In the genomic region with DNA sequence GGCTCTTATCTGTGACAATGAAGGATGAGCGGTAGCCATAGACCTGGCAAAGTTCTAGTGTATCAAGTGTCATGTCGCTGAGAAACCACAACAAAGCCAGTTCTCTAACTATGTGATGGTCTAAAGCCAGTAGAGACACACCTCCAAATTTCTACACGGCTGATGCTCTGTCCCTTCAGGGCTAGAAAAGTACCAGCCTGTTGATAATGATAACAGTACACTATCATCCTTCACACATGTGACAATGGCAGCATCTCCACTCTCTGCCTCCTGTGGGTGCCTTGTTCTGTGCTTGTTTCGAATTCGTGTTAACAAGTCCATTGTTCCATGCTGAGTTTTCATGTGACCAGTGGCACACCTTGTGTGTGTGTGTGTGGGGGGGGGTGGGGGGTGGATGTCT, we compare ENCODE assay signal across 22 mouse cellular contexts.
DNase-seq lines count a peak whose midpoint lies in the region; ATAC-seq and TF ChIP-seq lines count a peak whose summit lies in the region.
"Had no signal": no experiment of that assay in that cellular context is flagged by ENCODE, and none has a peak within 500 bp of the region (broad histone marks: within the 10 kb centered on the region; RNA-seq: fewer than 3 reads in every experiment).

No protein-coding gene starts in this region.

- peak overlapping the region; percentile 44; the same call in 1 of the 2 replicates for H3K27ac ChIP-seq in forebrain, embryonic 10.5 days
- H3K27ac ChIP-seq in forebrain, postnatal 0 days (ENCODE audit: low read depth, low read length): no peak overlapping the region
- no peak overlapping the region for H3K27ac ChIP-seq in kidney, embryonic 15.5 days
- peak overlapping the region; percentile 49; the same call in 1 of the 2 replicates for H3K27ac ChIP-seq in midbrain, embryonic 10.5 days (replicated peaks)
- no peak overlapping the region for H3K27ac ChIP-seq in midbrain, postnatal 0 days (ENCODE audit: low read depth, low read length)
- 0 out of 2 replicates have a peak overlapping the region, but pooled peaks have one; percentile 9 for H3K27ac ChIP-seq in midbrain, embryonic 15.5 days
- H3K27ac ChIP-seq: embryonic facial prominence, embryonic 12.5 days; heart, embryonic 10.5 days; hindbrain, embryonic 15.5 days had no signal

- H3K9ac ChIP-seq in forebrain, postnatal 0 days: no peak overlapping the region
- H3K9ac ChIP-seq in kidney, embryonic 15.5 days: no peak overlapping the region
- H3K9ac ChIP-seq in midbrain, postnatal 0 days (replicated peaks; ENCODE audit: low read length, poor library complexity, severe bottlenecking): no peak overlapping the region
- no peak overlapping the region for H3K9ac ChIP-seq in midbrain, embryonic 15.5 days
- H3K9ac ChIP-seq: embryonic facial prominence, embryonic 12.5 days; hindbrain, embryonic 15.5 days had no signal

- TF ChIP-seq CTCF in forebrain, postnatal 0 days (IDR thresholded peaks at IDR 0.05; ENCODE audit: low read depth): no peak
- TF ChIP-seq CTCF in midbrain, postnatal 0 days (IDR thresholded peaks at IDR 0.05): no peak

- WGBS in forebrain, embryonic 10.5 days: 91% methylated on average over 5 of the region's 5 CpGs
- WGBS in forebrain, postnatal 0 days: 80% methylated on average over 5 of the region's 5 CpGs
- WGBS in kidney, embryonic 15.5 days: 50% methylated on average over 5 of the region's 5 CpGs
- WGBS in midbrain, embryonic 10.5 days: 86% methylated on average over 5 of the region's 5 CpGs
- WGBS in midbrain, postnatal 0 days: 85% methylated on average over 5 of the region's 5 CpGs
- 82% methylated on average over 5 of the region's 5 CpGs for WGBS in midbrain, embryonic 15.5 days

- H3K9me3 ChIP-seq in forebrain, embryonic 10.5 days: peaks cover 16% of the 10 kb centered on the region
- no peaks in the 10 kb centered on the region for H3K9me3 ChIP-seq in forebrain, postnatal 0 days (ENCODE audit: low read length)
- no peaks in the 10 kb centered on the region for H3K9me3 ChIP-seq in kidney, embryonic 15.5 days (replicated peaks)
- peaks cover 16% of the 10 kb centered on the region for H3K9me3 ChIP-seq in midbrain, embryonic 10.5 days (replicated peaks)
- no peaks in the 10 kb centered on the region for H3K9me3 ChIP-seq in midbrain, postnatal 0 days (ENCODE audit: low read length)
- no peaks in the 10 kb centered on the region for H3K9me3 ChIP-seq in midbrain, embryonic 15.5 days
- H3K9me3 ChIP-seq: embryonic facial prominence, embryonic 12.5 days; G1E; heart, embryonic 10.5 days; hindbrain, embryonic 15.5 days had no signal

- H3K27me3 ChIP-seq in forebrain, embryonic 10.5 days (ENCODE audit: poor library complexity, severe bottlenecking): no peaks in the 10 kb centered on the region
- H3K27me3 ChIP-seq in forebrain, postnatal 0 days (ENCODE audit: insufficient read depth, low read length): no peaks in the 10 kb centered on the region
- H3K27me3 ChIP-seq in kidney, embryonic 15.5 days: no peaks in the 10 kb centered on the region
- H3K27me3 ChIP-seq in midbrain, embryonic 10.5 days (ENCODE audit: low read depth, poor library complexity, severe bottlenecking): no peaks in the 10 kb centered on the region
- H3K27me3 ChIP-seq in midbrain, postnatal 0 days (ENCODE audit: insufficient read depth, low read length): no peaks in the 10 kb centered on the region
- H3K27me3 ChIP-seq in midbrain, embryonic 15.5 days (replicated peaks): no peaks in the 10 kb centered on the region
- H3K27me3 ChIP-seq: embryonic facial prominence, embryonic 12.5 days; hindbrain, embryonic 15.5 days had no signal

- ATAC-seq in forebrain, postnatal 0 days: no peak
- ATAC-seq in kidney, embryonic 15.5 days (replicated peaks; ENCODE audit: low FRiP score): peak; percentile 10; the same call in 1 of the 2 replicates
- no peak for ATAC-seq in midbrain, postnatal 0 days (ENCODE audit: low FRiP score)
- ATAC-seq in midbrain, embryonic 15.5 days (replicated peaks): no peak
- ATAC-seq: CD4-positive, CD25-positive, alpha-beta regulatory T cell, adult 4 months had no signal

- DNase-seq in forebrain, embryonic 10.5 days (ENCODE audit: extremely low spot score, low spot score): no peak
- no peak for DNase-seq in forebrain, postnatal 0 days
- no peak for DNase-seq in kidney, postnatal 14 days
- no peak for DNase-seq in midbrain, embryonic 10.5 days (ENCODE audit: low spot score)
- DNase-seq in midbrain, postnatal 0 days (ENCODE audit: low spot score): no peak
- DNase-seq in cerebellum, adult 11-12 months: no peak
- DNase-seq: adrenal gland, postnatal 10 days; B cell, adult 2 months; cerebellum, adult 11 months; cerebellum, adult 9-10 months; cerebellum, postnatal 25 days; gastrocnemius, postnatal 10 days; heart, adult 18-20 months; heart, postnatal 10 days; heart, postnatal 4 days had no signal

- H3K4me3 ChIP-seq in forebrain, embryonic 10.5 days: no peak overlapping the region
- no peak overlapping the region for H3K4me3 ChIP-seq in forebrain, postnatal 0 days (ENCODE audit: low read depth, low read length)
- H3K4me3 ChIP-seq in kidney, embryonic 15.5 days (replicated peaks): no peak overlapping the region
- H3K4me3 ChIP-seq in midbrain, embryonic 10.5 days: no peak overlapping the region
- H3K4me3 ChIP-seq in midbrain, postnatal 0 days (ENCODE audit: low read depth, low read length): no peak overlapping the region
- H3K4me3 ChIP-seq in midbrain, embryonic 15.5 days: no peak overlapping the region
- H3K4me3 ChIP-seq: embryonic facial prominence, embryonic 12.5 days; heart, embryonic 10.5 days; hindbrain, embryonic 15.5 days had no signal

- peaks cover 53% of the 10 kb centered on the region for H3K4me1 ChIP-seq in forebrain, embryonic 10.5 days
- no peaks in the 10 kb centered on the region for H3K4me1 ChIP-seq in forebrain, postnatal 0 days (ENCODE audit: insufficient read depth)
- H3K4me1 ChIP-seq in kidney, embryonic 15.5 days: peaks cover 35% of the 10 kb centered on the region
- H3K4me1 ChIP-seq in midbrain, embryonic 10.5 days: peaks cover 39% of the 10 kb centered on the region
- H3K4me1 ChIP-seq in midbrain, postnatal 0 days (ENCODE audit: insufficient read depth, low read length): no peaks in the 10 kb centered on the region
- H3K4me1 ChIP-seq in midbrain, embryonic 15.5 days: peaks cover 14% of the 10 kb centered on the region; the same call in 1 of the 2 replicates

- H3K4me2 ChIP-seq in forebrain, postnatal 0 days (ENCODE audit: low read depth): no peak overlapping the region
- H3K4me2 ChIP-seq in kidney, embryonic 15.5 days: no peak overlapping the region
- no peak overlapping the region for H3K4me2 ChIP-seq in midbrain, postnatal 0 days (ENCODE audit: low read depth, low read length, poor library complexity, severe bottlenecking)
- H3K4me2 ChIP-seq in midbrain, embryonic 15.5 days: no peak overlapping the region
- H3K4me2 ChIP-seq: embryonic facial prominence, embryonic 12.5 days; hindbrain, embryonic 15.5 days had no signal

- H3K36me3 ChIP-seq in forebrain, embryonic 10.5 days (replicated peaks): peaks cover 18% of the 10 kb centered on the region
- no peaks in the 10 kb centered on the region for H3K36me3 ChIP-seq in forebrain, postnatal 0 days (ENCODE audit: insufficient read depth)
- no peaks in the 10 kb centered on the region for H3K36me3 ChIP-seq in kidney, embryonic 15.5 days
- H3K36me3 ChIP-seq in midbrain, embryonic 10.5 days: peaks cover 20% of the 10 kb centered on the region
- H3K36me3 ChIP-seq in midbrain, postnatal 0 days (ENCODE audit: insufficient read depth, low read length): no peaks in the 10 kb centered on the region
- H3K36me3 ChIP-seq in midbrain, embryonic 15.5 days (replicated peaks): no peaks in the 10 kb centered on the region
- H3K36me3 ChIP-seq: embryonic facial prominence, embryonic 12.5 days; G1E; hindbrain, embryonic 15.5 days had no signal

Comparison
In these comparisons a context has a peak if more than half of its experiments do, and no peak if none do; other contexts are left out.
1. H3K27ac ChIP-seq: peak in forebrain, embryonic 10.5 days (single experiment), midbrain, embryonic 10.5 days (single experiment) and midbrain, embryonic 15.5 days (single experiment); none in forebrain, postnatal 0 days (single experiment), kidney, embryonic 15.5 days (single experiment) and midbrain, postnatal 0 days (single experiment).